Mouse (Mus musculus) urinary bladder, postnatal 10 days (tissue): ENCODE measurements around the gene Gtf2h5.

Experiments
- DNase-seq: peaks from one replicate; pipeline ENCODE4 v3.0.0; 2022; ENCODE audit warnings: low spot score

Gene Gtf2h5

GRCm38 (mm10) chr17:6113653-6114052 is 34.1 kb downstream of the Gtf2h5 start:
- DNase-seq = no peak

- no peak for DNase-seq
These were observed 35.5 kb downstream of the Gtf2h5 start for GRCm38 (mm10) chr17:6115085-6115484.

- no peak for DNase-seq
These were observed 37.7 kb downstream of the Gtf2h5 start for GRCm38 (mm10) chr17:6117148-6117725.

GRCm38 (mm10) chr17:6117917-6118316 is 38.3 kb downstream of the Gtf2h5 start:
- DNase-seq = no peak

GRCm38 (mm10) chr17:6118861-6119260 is 39.3 kb downstream of the Gtf2h5 start:
- no peak for DNase-seq

- DNase-seq = no peak
These were observed 44.2 kb downstream of the Gtf2h5 start for GRCm38 (mm10) chr17:6123776-6124175.

GRCm38 (mm10) chr17:6125441-6125840 is 45.9 kb downstream of the Gtf2h5 start:
- DNase-seq = no peak

- DNase-seq = no peak
These were observed 48.5 kb downstream of the Gtf2h5 start for GRCm38 (mm10) chr17:6128039-6128438.

- no peak for DNase-seq
These were observed 49.8 kb downstream of the Gtf2h5 start for GRCm38 (mm10) chr17:6129361-6129760.

GRCm38 (mm10) chr17:6131083-6131482 is 51.5 kb downstream of the Gtf2h5 start:
- no peak for DNase-seq
